ENCODE assay signal across 8 mouse cellular contexts in genomic region chr2:29553945-29554634, GRCm38 (mm10).
A peak's percentile ranks its signal among the peaks of the same experiment; 100 is the strongest.
DNase-seq lines count a peak whose midpoint lies in the region; ATAC-seq lines count a peak whose summit lies in the region.

No protein-coding gene starts in this region.

- ATAC-seq in megakaryocyte, adult 5-6 weeks (ENCODE audit: poor library complexity, severe bottlenecking): peak; percentile 47; the same call in 1 of the 2 replicates

- intact Hi-C loops in left cerebral cortex, postnatal 14 days (cut with DNase I): no loop called here
- intact Hi-C loops in left cerebral cortex, postnatal 25 days (cut with DNase I): no loop called here
- intact Hi-C loops in gastrocnemius, postnatal 14 days (cut with DNase I; ENCODE audit: low total_unique reads): loop anchor here (5.0 kb wide), 1 partner anchor 352 kb away; no protein-coding TSS in a partner anchor

- DNase-seq in cerebellum, adult 9-10 months: peak; percentile 19
- no peak for DNase-seq in cerebellum, adult 9-11 months
- DNase-seq in left cerebral cortex, postnatal 14 days (ENCODE audit: low spot score in 2 of 2): peak; percentile 39 to 47
- no peak for DNase-seq in left cerebral cortex, postnatal 25 days (ENCODE audit: low spot score in 2 of 2)
- peak; percentile 31 for DNase-seq in T-cell, adult 2 months (ENCODE audit: low spot score)
- DNase-seq in gastrocnemius, postnatal 14 days: peak; percentile 30
- DNase-seq in thymus, postnatal 25 days: peak; percentile 45

Comparison
In these comparisons a context has a peak if more than half of its experiments do, and no peak if none do; other contexts are left out.
1. DNase-seq: peak in cerebellum, adult 9-10 months (single experiment), left cerebral cortex, postnatal 14 days (2 of 2), T-cell, adult 2 months (single experiment), gastrocnemius, postnatal 14 days (single experiment) and thymus, postnatal 25 days (single experiment); none in cerebellum, adult 9-11 months (single experiment) and left cerebral cortex, postnatal 25 days (0 of 2).